Mouse (Mus musculus): ENCODE measurements at regions not wholly inside any gene's neighbourhood (a gene's known extent, or its start where the extent isn't known, plus 50 kb on each side); places are given as distances from the start of the nearest gene placed in this dataset.

- Histone ChIP-seq H3K27ac (replicated peaks in 1 of 2; ENCODE audit: control insufficient read depth in 1 of 2, insufficient read depth in 1 of 2, low read depth in 2 of 2, low read length in 2 of 2) (no peak overlapping the region), H3K4me2 (ENCODE audit: low read length) (0 out of 2 replicates have a peak overlapping the region, but pooled peaks have one; percentile 6), H3K4me1 (ENCODE audit: control insufficient read depth in 2 of 2, insufficient read depth in 2 of 2, low read length in 2 of 2) (peaks cover 2 to 7% of the 10 kb centered on the region in 2 experiments), H3K36me3 (ENCODE audit: control insufficient read depth, insufficient read depth, low read length) (no peaks in the 10 kb centered on the region), H3K27me3 (ENCODE audit: control insufficient read depth, insufficient read depth, low read length) (no peaks in the 10 kb centered on the region), H3K9me3 (ENCODE audit: control insufficient read depth, low read length) (no peaks in the 10 kb centered on the region), H3K9ac (ENCODE audit: low read length) (peak overlapping the region; percentile 3; the same call in 1 of the 2 replicates), H3K4me3 (ENCODE audit: control insufficient read depth in 1 of 2, insufficient read depth in 1 of 2, low read depth in 1 of 2, low read length in 2 of 2) (no peak overlapping the region)
- ATAC-seq (ENCODE audit: insufficient number of reproducible peaks, insufficient read depth, low FRiP score, low read depth): no peak
- WGBS: 27% methylated on average over 2 of the region's 2 CpGs
Measured at GRCm38 (mm10) chr6:6459918-6460239, 118.6 kb downstream of the Sem1 start.

- Histone ChIP-seq H3K9me3 (ENCODE audit: control insufficient read depth, low read length) (no peaks in the 10 kb centered on the region), H3K27me3 (ENCODE audit: control insufficient read depth, insufficient read depth, low read length) (no peaks in the 10 kb centered on the region), H3K27ac (replicated peaks in 1 of 2; ENCODE audit: control insufficient read depth in 1 of 2, insufficient read depth in 1 of 2, low read depth in 2 of 2, low read length in 2 of 2) (no peak overlapping the region), H3K9ac (ENCODE audit: low read length) (peak overlapping the region; percentile 3; the same call in 1 of the 2 replicates), H3K4me3 (ENCODE audit: control insufficient read depth in 1 of 2, insufficient read depth in 1 of 2, low read depth in 1 of 2, low read length in 2 of 2) (no peak overlapping the region), H3K4me1 (ENCODE audit: control insufficient read depth in 2 of 2, insufficient read depth in 2 of 2, low read length in 2 of 2) (peaks cover 2 to 7% of the 10 kb centered on the region in 2 experiments), H3K36me3 (ENCODE audit: control insufficient read depth, insufficient read depth, low read length) (no peaks in the 10 kb centered on the region), H3K4me2 (ENCODE audit: low read length) (0 out of 2 replicates have a peak overlapping the region, but pooled peaks have one; percentile 6)
- 29% methylated on average over 14 of the region's 14 CpGs for WGBS
- no peak for ATAC-seq (ENCODE audit: insufficient number of reproducible peaks, insufficient read depth, low FRiP score, low read depth)
Measured at GRCm38 (mm10) chr6:6459006-6459917, 119.2 kb downstream of the Sem1 start.

- Histone ChIP-seq H3K9ac (ENCODE audit: low read length) (no peak overlapping the region), H3K27me3 (ENCODE audit: control insufficient read depth, insufficient read depth, low read length) (no peaks in the 10 kb centered on the region), H3K9me3 (ENCODE audit: control insufficient read depth, low read length) (no peaks in the 10 kb centered on the region), H3K4me1 (ENCODE audit: control insufficient read depth in 2 of 2, insufficient read depth in 2 of 2, low read length in 2 of 2) (peaks cover 2 to 7% of the 10 kb centered on the region in 2 experiments), H3K27ac (replicated peaks in 1 of 2; ENCODE audit: control insufficient read depth in 1 of 2, insufficient read depth in 1 of 2, low read depth in 2 of 2, low read length in 2 of 2) (no peak overlapping the region), H3K4me2 (ENCODE audit: low read length) (no peak overlapping the region), H3K36me3 (ENCODE audit: control insufficient read depth, insufficient read depth, low read length) (no peaks in the 10 kb centered on the region), H3K4me3 (ENCODE audit: control insufficient read depth in 1 of 2, insufficient read depth in 1 of 2, low read depth in 1 of 2, low read length in 2 of 2) (no peak overlapping the region)
- WGBS: 83% methylated on average over 4 of the region's 4 CpGs
- ATAC-seq (ENCODE audit: insufficient number of reproducible peaks, insufficient read depth, low FRiP score, low read depth): no peak
Measured at GRCm38 (mm10) chr6:6457726-6458125, 120.7 kb downstream of the Sem1 start.

DNA sequence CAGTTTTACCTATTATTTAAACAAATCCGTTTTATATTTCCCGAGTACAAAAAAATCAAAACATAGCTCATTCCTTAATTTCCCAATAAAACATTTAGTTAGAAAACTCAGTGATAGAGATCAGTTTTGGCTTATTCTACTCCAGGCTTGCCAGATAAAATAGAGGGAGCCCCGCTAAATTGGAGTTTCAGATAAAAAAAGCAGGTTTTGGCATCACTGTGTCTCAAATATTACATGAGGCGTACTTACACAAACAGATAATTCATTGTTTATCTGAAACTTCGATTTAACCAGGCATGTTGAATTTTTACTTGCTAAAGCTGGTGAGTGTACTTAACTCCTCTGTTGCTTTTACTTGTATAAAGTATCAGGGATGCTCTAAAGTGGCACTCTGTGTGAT lies 121.5 kb downstream of the Sem1 start:
- H3K9me3 ChIP-seq (ENCODE audit: control insufficient read depth, low read length): no peaks in the 10 kb centered on the region
- no peaks in the 10 kb centered on the region for H3K36me3 ChIP-seq (ENCODE audit: control insufficient read depth, insufficient read depth, low read length)
- H3K4me2 ChIP-seq (ENCODE audit: low read length): no peak overlapping the region
- H3K9ac ChIP-seq (ENCODE audit: low read length): no peak overlapping the region
- H3K27ac ChIP-seq (replicated peaks in 1 of 2; ENCODE audit: control insufficient read depth in 1 of 2, insufficient read depth in 1 of 2, low read depth in 2 of 2, low read length in 2 of 2): no peak overlapping the region
- 76% methylated on average over 5 of the region's 5 CpGs for WGBS
- H3K4me1 ChIP-seq (ENCODE audit: control insufficient read depth in 2 of 2, insufficient read depth in 2 of 2, low read length in 2 of 2): peaks cover 2 to 7% of the 10 kb centered on the region in 2 experiments
- H3K4me3 ChIP-seq (ENCODE audit: control insufficient read depth in 1 of 2, insufficient read depth in 1 of 2, low read depth in 1 of 2, low read length in 2 of 2): no peak overlapping the region
- no peaks in the 10 kb centered on the region for H3K27me3 ChIP-seq (ENCODE audit: control insufficient read depth, insufficient read depth, low read length)
- no peak for ATAC-seq (ENCODE audit: insufficient number of reproducible peaks, insufficient read depth, low FRiP score, low read depth)

DNA sequence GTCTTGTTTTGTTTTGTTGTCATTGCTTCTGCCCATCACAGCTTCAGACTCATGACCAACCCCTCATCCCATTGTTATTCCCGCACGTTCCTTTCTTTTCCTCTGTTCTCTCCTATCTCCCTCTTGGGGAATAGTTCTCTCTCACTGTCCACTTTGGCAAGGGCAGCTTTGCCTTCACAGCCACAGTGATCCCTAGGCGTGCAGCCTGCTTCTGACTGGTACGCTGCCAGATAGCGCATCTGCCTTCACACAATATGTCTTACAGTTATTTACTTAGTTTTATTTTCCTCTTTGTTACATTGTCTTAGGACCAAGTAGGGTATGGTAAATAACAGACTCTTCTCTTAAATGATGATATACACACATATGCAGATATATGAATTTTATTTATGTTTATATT lies 122.9 kb downstream of the Sem1 start:
- no peak overlapping the region for H3K4me3 ChIP-seq (ENCODE audit: control insufficient read depth in 1 of 2, insufficient read depth in 1 of 2, low read depth in 1 of 2, low read length in 2 of 2)
- no peaks in the 10 kb centered on the region for H3K36me3 ChIP-seq (ENCODE audit: control insufficient read depth, insufficient read depth, low read length)
- 76% methylated on average over 5 of the region's 5 CpGs for WGBS
- no peaks in the 10 kb centered on the region for H3K9me3 ChIP-seq (ENCODE audit: control insufficient read depth, low read length)
- H3K4me2 ChIP-seq (ENCODE audit: low read length): no peak overlapping the region
- ATAC-seq (ENCODE audit: insufficient number of reproducible peaks, insufficient read depth, low FRiP score, low read depth): no peak
- H3K4me1 ChIP-seq (ENCODE audit: control insufficient read depth in 2 of 2, insufficient read depth in 2 of 2, low read length in 2 of 2): peaks cover 2 to 7% of the 10 kb centered on the region in 2 experiments
- H3K9ac ChIP-seq (ENCODE audit: low read length): no peak overlapping the region
- H3K27me3 ChIP-seq (ENCODE audit: control insufficient read depth, insufficient read depth, low read length): no peaks in the 10 kb centered on the region
- no peak overlapping the region for H3K27ac ChIP-seq (replicated peaks in 1 of 2; ENCODE audit: control insufficient read depth in 1 of 2, insufficient read depth in 1 of 2, low read depth in 2 of 2, low read length in 2 of 2)

DNA sequence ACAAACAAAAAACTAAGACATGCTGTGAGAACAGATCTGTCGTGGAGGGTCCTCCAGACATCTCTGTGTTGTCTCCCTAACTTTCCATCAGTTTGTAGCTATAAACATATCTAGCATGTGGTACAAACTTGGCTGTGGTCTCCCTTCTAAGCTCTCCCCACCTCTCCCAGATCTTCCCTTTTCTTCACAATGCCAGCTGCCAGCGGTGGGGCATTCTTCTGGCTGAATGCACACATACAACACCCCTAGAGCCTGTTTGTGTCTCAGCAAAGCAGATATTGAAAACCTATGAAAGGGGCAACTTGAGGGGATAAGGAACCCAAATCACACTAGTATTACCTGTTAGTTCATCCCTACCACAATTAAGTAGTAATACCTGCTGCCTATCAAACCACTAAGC lies 124.1 kb downstream of the Sem1 start:
- H3K4me1 ChIP-seq (ENCODE audit: control insufficient read depth in 2 of 2, insufficient read depth in 2 of 2, low read length in 2 of 2): no peaks in the 10 kb centered on the region
- ATAC-seq (ENCODE audit: insufficient number of reproducible peaks, insufficient read depth, low FRiP score, low read depth): no peak
- no peak overlapping the region for H3K4me2 ChIP-seq (ENCODE audit: low read length)
- H3K9me3 ChIP-seq (ENCODE audit: control insufficient read depth, low read length): no peaks in the 10 kb centered on the region
- H3K9ac ChIP-seq (ENCODE audit: low read length): no peak overlapping the region
- H3K4me3 ChIP-seq (ENCODE audit: control insufficient read depth in 1 of 2, insufficient read depth in 1 of 2, low read depth in 1 of 2, low read length in 2 of 2): no peak overlapping the region
- no peaks in the 10 kb centered on the region for H3K36me3 ChIP-seq (ENCODE audit: control insufficient read depth, insufficient read depth, low read length)
- no peak overlapping the region for H3K27ac ChIP-seq (replicated peaks in 1 of 2; ENCODE audit: control insufficient read depth in 1 of 2, insufficient read depth in 1 of 2, low read depth in 2 of 2, low read length in 2 of 2)
- no peaks in the 10 kb centered on the region for H3K27me3 ChIP-seq (ENCODE audit: control insufficient read depth, insufficient read depth, low read length)
- 65% methylated on average over 2 of the region's 2 CpGs for WGBS

- 73% methylated on average over 3 of the region's 3 CpGs for WGBS
- Histone ChIP-seq H3K4me3 (ENCODE audit: control insufficient read depth in 1 of 2, insufficient read depth in 1 of 2, low read depth in 1 of 2, low read length in 2 of 2) (no peak overlapping the region), H3K9ac (ENCODE audit: low read length) (no peak overlapping the region), H3K36me3 (ENCODE audit: control insufficient read depth, insufficient read depth, low read length) (no peaks in the 10 kb centered on the region), H3K9me3 (ENCODE audit: control insufficient read depth, low read length) (0 out of 2 replicates have a peak, but pooled peaks cover 3% of the 10 kb centered on the region), H3K27me3 (ENCODE audit: control insufficient read depth, insufficient read depth, low read length) (no peaks in the 10 kb centered on the region), H3K4me1 (ENCODE audit: control insufficient read depth in 2 of 2, insufficient read depth in 2 of 2, low read length in 2 of 2) (no peaks in the 10 kb centered on the region), H3K27ac (replicated peaks in 1 of 2; ENCODE audit: control insufficient read depth in 1 of 2, insufficient read depth in 1 of 2, low read depth in 2 of 2, low read length in 2 of 2) (no peak overlapping the region), H3K4me2 (ENCODE audit: low read length) (no peak overlapping the region)
- no peak for ATAC-seq (ENCODE audit: insufficient number of reproducible peaks, insufficient read depth, low FRiP score, low read depth)
Measured at GRCm38 (mm10) chr6:6434855-6435254, 143.6 kb downstream of the Sem1 start.
